Mouse (Mus musculus) heart, embryonic 11.5 days (tissue): ENCODE results near the gene Sesn3. TPM values are rescaled to one million over a fixed set of nuclear protein-coding genes. Genes with fewer than 3 reads are reported as not detected.
A peak's percentile ranks its signal among the peaks of the same experiment; 100 is the strongest.

Experiments used
- ATAC-seq: fragments of 200-750 bp; cut with Nextera tagmentation; replicated peaks from 2 replicates; pipeline ENCODE4 v1.8.0; 2017; ENCODE audit warnings: moderate library complexity; ENCODE audit not compliant: insufficient number of reproducible peaks, low FRiP score, low TSS enrichment
- H3K27ac ChIP-seq: fragments of 300-500 bp; sonication (generic); 2 replicates; pipeline ENCODE4 v1.5.1; 2014; ENCODE audit warnings: mild to moderate bottlenecking, low read depth, low read length
- H3K27me3 ChIP-seq: fragments of 300-500 bp; sonication (generic); 2 replicates; pipeline ENCODE4 v1.6.1; 2014; ENCODE audit warnings: mild to moderate bottlenecking, low read length, mixed read lengths; ENCODE audit not compliant: control insufficient read depth, insufficient read depth
- H3K36me3 ChIP-seq: fragments of 300-500 bp; sonication (generic); 2 replicates; pipeline ENCODE4 v1.6.1; 2014; ENCODE audit warnings: mild to moderate bottlenecking, low read length, moderate library complexity, mixed read lengths; ENCODE audit not compliant: control insufficient read depth, insufficient read depth
- H3K4me1 ChIP-seq: fragments of 300-500 bp; sonication (generic); 2 replicates; pipeline ENCODE4 v1.6.1; 2014; ENCODE audit warnings: low read length; ENCODE audit not compliant: control insufficient read depth, insufficient read depth
- H3K4me2 ChIP-seq: fragments of 300-500 bp; sonication (generic); 2 replicates; pipeline ENCODE4 v1.6.1; 2014; ENCODE audit warnings: mild to moderate bottlenecking, moderate library complexity
- H3K4me3 ChIP-seq: fragments of 300-500 bp; sonication (generic); 2 replicates; pipeline ENCODE4 v1.5.1; 2014; ENCODE audit warnings: low read depth, low read length
- H3K9ac ChIP-seq: fragments of 300-500 bp; sonication (generic); 2 replicates; pipeline ENCODE4 v1.6.1; 2014; ENCODE audit warnings: mild to moderate bottlenecking, low read depth, low read length, moderate library complexity
- H3K9me3 ChIP-seq: fragments of 300-500 bp; sonication (generic); replicated peaks from 2 replicates; pipeline ENCODE4 v1.6.1; 2016; ENCODE audit warnings: low read length; ENCODE audit not compliant: control insufficient read depth
- WGBS: fragments of 180-500 bp; shearing (Covaris S2); extraction: QIAGEN DNeasy Blood & Tissue Kit; methylation state at CpG from one replicate; pipeline ENCODE4 v1.1.7; 2014; ENCODE audit not compliant: insufficient replicate concordance; 5-methylcytosine and 5-hydroxymethylcytosine counted together
- polyA plus RNA-seq: library from polyadenylated mRNA; unstranded; fragments of >200 nt; fragmentation: Nextera tagmentation; extraction: Ambion mirVana; gene quantifications from 2 replicates; pipeline ENCODE4 v1.2.1, GENCODE M21; 2014

Gene Sesn3
- polyA plus RNA-seq, 1 experiment from 2014 or later, result 21.0 TPM

DNA sequence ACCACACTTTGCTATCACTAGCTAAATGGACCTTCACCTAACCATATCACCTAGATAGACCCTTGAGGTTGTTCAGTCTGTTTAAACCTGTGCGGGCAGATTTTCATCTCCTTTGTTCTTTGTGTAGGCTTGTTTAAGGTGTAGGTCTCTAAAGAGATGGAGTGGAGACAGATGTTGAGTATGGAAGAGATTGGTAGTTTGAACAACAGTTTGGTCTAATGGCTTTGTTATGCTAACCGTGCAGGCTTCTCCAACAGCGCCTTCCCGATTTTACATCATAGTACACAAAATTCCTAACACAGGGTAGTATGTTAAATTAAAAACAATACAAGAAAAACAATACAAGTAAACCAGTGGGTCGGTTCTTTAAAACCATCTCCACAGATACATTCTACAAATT, 281 bp upstream of the Sesn3 start:
- Histone ChIP-seq H3K27ac (peak overlapping the region; percentile 89; the same call in 1 of the 2 replicates), H3K9me3 (no peaks in the 10 kb centered on the region), H3K4me1 (no peaks in the 10 kb centered on the region), H3K36me3 (no peaks in the 10 kb centered on the region), H3K9ac (peak overlapping the region; percentile 71), H3K27me3 (no peaks in the 10 kb centered on the region), H3K4me2 (peak overlapping the region; percentile 77), H3K4me3 (peak overlapping the region; percentile 42)
- ATAC-seq, result no peak
- 36% methylated on average over 5 of the region's 5 CpGs for WGBS

DNA sequence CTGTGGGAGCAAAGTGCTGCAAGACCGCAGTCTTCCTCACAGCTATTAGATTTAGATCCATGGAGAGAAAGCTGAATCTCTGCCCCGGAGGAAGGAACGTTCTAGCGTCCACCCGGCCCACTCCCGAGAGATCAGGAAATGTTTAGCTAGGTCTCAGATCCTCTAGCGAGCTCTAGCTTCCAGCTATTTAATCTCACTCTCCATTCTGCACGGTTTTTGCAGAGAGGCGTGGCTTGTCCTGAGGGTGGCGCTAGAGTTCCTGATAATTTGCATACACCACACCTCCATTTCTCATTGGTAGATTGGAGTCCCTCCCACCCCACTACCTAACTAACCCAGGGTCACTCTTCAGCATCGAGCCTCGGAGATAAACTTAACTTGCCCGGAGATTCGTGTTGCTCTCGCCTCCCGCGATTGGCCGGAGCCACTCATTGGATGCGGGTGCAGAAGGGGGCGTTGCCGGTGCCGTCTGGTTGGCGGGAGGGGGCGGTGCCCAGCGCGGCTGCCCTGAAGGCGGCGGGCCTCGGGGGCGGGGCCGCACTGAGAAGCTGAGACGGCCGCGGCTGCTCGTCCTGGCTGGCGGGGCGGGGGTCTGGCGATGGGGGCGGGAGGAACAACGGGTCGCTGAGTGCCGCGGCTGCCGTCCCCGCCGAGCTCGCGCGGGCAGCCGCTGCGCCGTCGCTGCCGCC, 1.1 kb downstream of the Sesn3 start:
- WGBS, result under 1% methylated on average over 39 of the region's 54 CpGs
- Histone ChIP-seq H3K4me2 (peak overlapping the region; percentile 77), H3K9me3 (no peaks in the 10 kb centered on the region), H3K27me3 (no peaks in the 10 kb centered on the region), H3K4me1 (no peaks in the 10 kb centered on the region), H3K27ac (peak overlapping the region; percentile 92), H3K36me3 (no peaks in the 10 kb centered on the region), H3K9ac (peak overlapping the region; percentile 84), H3K4me3 (peak overlapping the region; percentile 91)
- peak; percentile 99 for ATAC-seq

DNA sequence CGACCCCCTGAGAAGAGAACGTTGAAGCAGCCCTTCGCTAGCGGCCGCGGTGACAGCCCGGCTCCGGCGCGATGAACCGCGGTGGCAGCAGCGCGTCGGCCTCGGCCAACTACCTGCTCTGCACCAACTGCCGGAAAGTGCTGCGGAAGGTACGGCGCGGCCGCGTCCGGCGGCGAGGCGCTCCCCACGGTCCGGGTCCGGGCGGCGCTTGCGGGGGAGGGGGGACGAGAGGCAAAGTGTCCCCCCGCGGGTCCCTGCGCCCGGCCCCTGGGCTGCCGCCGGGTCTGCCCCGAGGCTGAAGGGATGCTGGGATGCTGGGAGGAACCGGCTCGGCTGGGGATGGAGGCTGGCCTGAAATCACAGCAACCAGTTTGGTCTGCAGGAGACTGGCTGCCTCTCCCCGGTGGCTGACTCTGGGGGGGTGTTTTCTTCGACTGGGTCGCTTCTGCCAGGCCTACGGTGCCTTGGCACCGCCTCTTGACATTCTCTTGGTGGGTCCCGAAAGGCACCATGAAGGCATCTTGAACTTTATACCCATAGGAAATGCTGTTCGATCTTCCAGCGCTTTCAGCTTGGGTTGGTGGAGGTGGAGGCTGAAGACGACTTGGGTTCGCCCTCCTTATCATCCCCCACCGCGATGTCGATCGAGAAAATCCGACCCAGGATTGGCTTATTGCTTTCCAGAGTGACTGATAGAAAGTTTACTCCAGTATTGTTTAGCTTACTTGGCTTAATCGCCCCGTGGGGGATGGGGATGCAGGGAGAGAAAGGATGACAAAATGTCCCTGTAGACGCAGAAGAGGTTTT, 1.8 kb downstream of the Sesn3 start:
- Histone ChIP-seq H3K4me2 (peak overlapping the region; percentile 77), H3K36me3 (no peaks in the 10 kb centered on the region), H3K4me1 (no peaks in the 10 kb centered on the region), H3K9me3 (no peaks in the 10 kb centered on the region), H3K4me3 (peak overlapping the region; percentile 91), H3K27ac (peak overlapping the region; percentile 92), H3K9ac (peak overlapping the region; percentile 84), H3K27me3 (no peaks in the 10 kb centered on the region)
- peak; percentile 56 for ATAC-seq
- under 1% methylated on average over 48 of the region's 61 CpGs for WGBS

DNA sequence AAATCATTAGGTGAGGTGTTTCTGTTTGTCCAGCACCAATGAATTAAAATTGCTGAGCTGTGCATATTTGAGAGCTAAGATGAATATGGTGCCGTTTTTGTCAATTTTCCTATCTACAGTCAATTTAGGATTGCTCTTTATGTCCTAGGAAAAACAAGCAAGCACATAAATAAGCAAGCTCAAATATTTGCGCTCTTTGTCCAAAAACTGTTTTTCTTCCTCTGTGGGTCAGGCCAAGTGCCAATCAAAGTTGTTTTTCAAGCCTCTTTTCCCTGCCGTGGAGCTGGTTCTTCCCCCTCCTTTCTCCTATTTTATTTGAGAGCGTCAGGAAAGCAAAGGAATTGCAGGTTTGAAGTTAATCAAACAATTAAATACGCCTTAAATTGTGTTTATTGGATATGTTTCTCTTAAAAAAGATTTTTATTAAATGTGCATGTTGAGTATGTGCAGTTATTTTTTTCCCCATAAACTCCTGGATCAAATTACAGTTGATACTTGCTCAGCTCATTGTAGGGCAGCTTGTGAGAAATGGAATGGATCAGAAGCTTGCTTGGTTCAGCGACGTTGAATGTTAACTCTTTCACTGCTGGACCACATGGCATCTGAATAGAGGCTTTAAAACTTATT, 2.6 kb downstream of the Sesn3 start:
- WGBS, result 3% methylated on average over 7 of the region's 7 CpGs
- Histone ChIP-seq H3K9ac (peak overlapping the region; percentile 84), H3K27me3 (no peaks in the 10 kb centered on the region), H3K4me2 (peak overlapping the region; percentile 77), H3K27ac (no peak overlapping the region), H3K9me3 (no peaks in the 10 kb centered on the region), H3K4me1 (no peaks in the 10 kb centered on the region), H3K36me3 (no peaks in the 10 kb centered on the region), H3K4me3 (peak overlapping the region; percentile 91)
- no peak for ATAC-seq

DNA sequence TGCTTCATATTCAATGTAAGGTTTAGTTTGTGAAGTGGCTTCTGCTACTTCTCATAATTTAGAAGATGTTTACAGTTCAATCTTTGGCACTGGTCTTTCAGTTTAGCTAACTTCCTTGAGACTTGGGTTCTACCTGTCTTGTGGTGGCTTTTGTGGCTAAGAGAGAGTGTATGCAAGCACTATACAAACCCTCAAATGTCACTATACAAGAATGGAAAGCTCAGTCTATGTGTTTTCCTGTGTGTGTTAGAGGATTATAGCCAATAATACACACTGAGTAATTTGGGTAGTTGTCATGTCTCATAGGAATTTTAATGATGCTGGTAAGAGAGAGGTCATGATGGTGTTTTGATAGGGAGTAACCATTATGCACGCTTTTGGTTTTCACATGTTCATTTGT, 5.8 kb downstream of the Sesn3 start:
- no peak overlapping the region for H3K27ac ChIP-seq
- H3K4me3 ChIP-seq, result no peak overlapping the region
- H3K9ac ChIP-seq, result no peak overlapping the region
- WGBS, result 75% methylated on average over 1 of the region's 1 CpGs
- H3K4me2 ChIP-seq, result no peak overlapping the region
- H3K4me1 ChIP-seq, result peaks cover 5% of the 10 kb centered on the region
- H3K27me3 ChIP-seq, result no peaks in the 10 kb centered on the region
- no peaks in the 10 kb centered on the region for H3K36me3 ChIP-seq
- H3K9me3 ChIP-seq, result no peaks in the 10 kb centered on the region
- ATAC-seq, result no peak

DNA sequence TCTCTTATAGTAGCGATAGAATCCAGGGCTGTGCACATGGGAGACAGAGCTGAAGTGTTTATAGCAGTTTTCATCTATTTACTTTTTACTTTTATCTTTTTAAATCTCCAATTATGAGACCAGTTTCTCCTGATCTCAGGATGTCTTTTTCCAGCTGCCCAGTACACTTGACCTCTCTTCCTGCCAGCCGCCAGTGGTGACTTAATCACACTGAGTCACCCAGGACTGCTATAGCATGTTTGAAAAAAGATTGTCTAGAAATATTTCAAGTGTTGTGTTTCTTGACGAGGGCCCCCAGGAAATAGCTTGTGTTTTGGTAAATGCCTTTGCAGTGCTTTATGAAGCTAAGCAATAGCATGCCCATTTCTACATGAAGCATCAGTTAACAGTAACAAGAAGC, 10.2 kb downstream of the Sesn3 start:
- Histone ChIP-seq H3K9ac (no peak overlapping the region), H3K9me3 (no peaks in the 10 kb centered on the region), H3K27me3 (no peaks in the 10 kb centered on the region), H3K27ac (no peak overlapping the region), H3K4me2 (no peak overlapping the region), H3K4me1 (peaks cover 5% of the 10 kb centered on the region), H3K36me3 (no peaks in the 10 kb centered on the region), H3K4me3 (no peak overlapping the region)
- no peak for ATAC-seq
- 37% methylated on average over 3 of the region's 3 CpGs for WGBS

DNA sequence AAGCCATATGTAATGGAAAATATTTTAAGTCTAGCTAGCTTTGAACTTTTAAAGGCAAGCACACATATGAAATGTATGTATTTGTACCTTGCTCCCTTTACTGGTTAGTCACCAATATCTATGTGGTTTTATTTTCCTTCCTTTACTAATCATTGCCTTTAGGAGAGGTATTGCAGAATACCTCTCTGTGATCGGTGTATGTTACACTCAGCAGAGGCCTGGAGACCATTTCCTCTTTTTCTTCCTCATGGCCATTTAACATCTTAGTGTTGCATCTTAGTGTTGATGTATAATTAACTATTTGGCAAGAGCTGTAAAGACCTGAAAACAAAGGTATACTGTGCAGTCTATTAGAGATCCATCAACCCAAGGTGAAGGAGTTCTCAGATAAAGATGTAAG, 12.4 kb downstream of the Sesn3 start:
- H3K9me3 ChIP-seq, result no peaks in the 10 kb centered on the region
- no peak overlapping the region for H3K27ac ChIP-seq
- no peak for ATAC-seq
- H3K9ac ChIP-seq, result no peak overlapping the region
- no peaks in the 10 kb centered on the region for H3K27me3 ChIP-seq
- WGBS, result 76% methylated on average over 1 of the region's 1 CpGs
- H3K4me3 ChIP-seq, result no peak overlapping the region
- peaks cover 5% of the 10 kb centered on the region for H3K4me1 ChIP-seq
- H3K36me3 ChIP-seq, result no peaks in the 10 kb centered on the region
- no peak overlapping the region for H3K4me2 ChIP-seq

DNA sequence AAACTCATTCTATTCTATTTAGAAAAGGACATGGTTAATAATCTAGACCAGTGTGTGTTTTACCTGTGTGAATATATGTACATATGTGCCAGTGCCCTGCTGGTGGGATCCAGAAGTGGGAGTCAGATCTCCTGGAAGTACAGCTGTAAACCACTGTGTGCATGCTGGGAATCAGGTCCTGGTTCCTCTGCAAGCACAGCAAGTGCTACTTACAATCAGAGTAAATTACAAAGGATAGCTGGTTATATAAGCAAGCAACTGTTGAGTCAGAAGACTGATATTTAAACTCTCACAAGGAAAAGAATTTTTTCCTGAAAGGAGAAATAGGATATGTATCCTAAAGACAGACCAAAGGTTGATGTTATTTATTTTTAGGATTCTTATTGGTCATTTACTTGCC, 13.6 kb downstream of the Sesn3 start:
- Histone ChIP-seq H3K9ac (no peak overlapping the region), H3K4me3 (no peak overlapping the region), H3K4me2 (no peak overlapping the region), H3K9me3 (no peaks in the 10 kb centered on the region), H3K27me3 (no peaks in the 10 kb centered on the region), H3K4me1 (peaks cover 8% of the 10 kb centered on the region), H3K36me3 (no peaks in the 10 kb centered on the region), H3K27ac (no peak overlapping the region)
- ATAC-seq, result no peak
